Mouse (Mus musculus) ES-E14 (cell line): Measurements from ENCODE around the gene Gh.

ENCODE experiments used
- CHD2 ChIP-seq: IDR thresholded peaks from 2 replicates; pipeline ENCODE4 v1.6.1; 2014; ENCODE audit warnings: mild to moderate bottlenecking, low read depth, low read length, inconsistent platforms
- HCFC1 ChIP-seq: IDR thresholded peaks from 2 replicates; pipeline ENCODE4 v1.6.1; 2012; ENCODE audit warnings: low read length, inconsistent platforms, borderline replicate concordance; ENCODE audit not compliant: insufficient read depth
- MAFK ChIP-seq: IDR thresholded peaks from 2 replicates; pipeline ENCODE4 v1.6.1; 2014; ENCODE audit warnings: mild to moderate bottlenecking, low read depth, low read length, inconsistent platforms; ENCODE audit not compliant: insufficient read depth
- ZC3H11A ChIP-seq: IDR thresholded peaks from 2 replicates; pipeline ENCODE4 v1.6.1; 2012; ENCODE audit warnings: low read depth, mild to moderate bottlenecking, inconsistent platforms, low read length, borderline replicate concordance

DNA sequence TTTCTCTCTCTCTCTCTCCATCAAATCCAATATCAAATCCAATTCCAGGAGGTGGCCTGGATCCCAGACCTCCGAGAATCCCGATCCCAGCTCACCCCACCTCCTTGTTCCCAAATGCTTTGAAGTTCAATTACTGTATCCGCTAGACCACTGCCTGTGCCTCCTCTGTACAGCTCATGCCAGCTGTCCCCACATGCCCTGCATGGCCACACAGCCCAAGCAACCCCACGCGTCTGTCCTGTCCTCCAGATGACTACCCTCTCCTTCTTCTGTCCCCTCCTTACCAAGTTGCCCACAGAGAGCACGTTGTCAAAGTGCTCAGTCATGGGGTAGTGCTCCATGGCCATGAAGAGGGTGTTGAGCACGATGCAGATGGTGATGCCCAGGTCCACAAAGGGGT is 37.2 kb upstream of the Gh start:
- TF ChIP-seq ZC3H11A (no peak), HCFC1 (no peak), MAFK (no peak), CHD2 (no peak)
